Comparison of ENCODE assay signal across 20 mouse cellular contexts in the genomic region with DNA sequence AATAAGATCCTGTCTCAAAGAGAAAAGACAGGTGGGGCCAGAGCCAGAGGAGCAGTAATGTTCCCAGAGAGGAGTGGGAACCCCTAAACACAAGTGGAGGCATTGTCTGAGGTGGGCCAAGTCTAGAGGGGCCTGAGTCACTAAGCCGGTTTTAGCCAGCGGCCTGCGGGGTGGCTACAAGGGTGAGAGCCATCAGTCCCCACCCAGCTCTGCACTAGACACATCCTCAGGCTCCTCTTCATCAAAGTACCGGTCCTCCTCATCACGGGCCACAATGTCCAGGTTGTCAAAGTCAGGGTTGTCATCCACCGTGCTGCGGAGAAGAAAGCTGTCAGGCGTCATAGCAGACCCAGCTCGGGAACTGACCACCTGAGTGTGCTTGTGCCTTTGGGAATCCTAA. TPM values are rescaled to one million over a fixed set of nuclear protein-coding genes. Genes with fewer than 3 reads are reported as not detected.
DNase-seq lines count a peak whose midpoint lies in the region; ATAC-seq and TF ChIP-seq lines count a peak whose summit lies in the region.
"Had no signal": no experiment of that assay in that cellular context is flagged by ENCODE, and none has a peak within 500 bp of the region (broad histone marks: within the 10 kb centered on the region; RNA-seq: fewer than 3 reads in every experiment).

No protein-coding gene starts in this region.

- no peaks in the 10 kb centered on the region for H3K9me3 ChIP-seq in heart, embryonic 12.5 days (replicated peaks)
- no peaks in the 10 kb centered on the region for H3K9me3 ChIP-seq in embryonic facial prominence, embryonic 13.5 days
- H3K9me3 ChIP-seq in liver, postnatal 0 days (ENCODE audit: low read length): no peaks in the 10 kb centered on the region
- H3K9me3 ChIP-seq: embryonic facial prominence, embryonic 12.5 days; forebrain, embryonic 13.5 days; heart, embryonic 13.5 days; hindbrain, embryonic 13.5 days had no signal

- TF ChIP-seq EP300 in liver, postnatal 0 days (IDR thresholded peaks at IDR 0.05; ENCODE audit: low read depth): no peak

- no peaks in the 10 kb centered on the region for H3K27me3 ChIP-seq in heart, embryonic 12.5 days (replicated peaks)
- H3K27me3 ChIP-seq in embryonic facial prominence, embryonic 13.5 days: no peaks in the 10 kb centered on the region
- no peaks in the 10 kb centered on the region for H3K27me3 ChIP-seq in liver, postnatal 0 days (ENCODE audit: insufficient read depth, low read length)
- H3K27me3 ChIP-seq: embryonic facial prominence, embryonic 12.5 days; heart, embryonic 13.5 days; hindbrain, embryonic 13.5 days had no signal

- no peak overlapping the region for H3K4me2 ChIP-seq in heart, embryonic 12.5 days
- no peak overlapping the region for H3K4me2 ChIP-seq in embryonic facial prominence, embryonic 13.5 days
- H3K4me2 ChIP-seq in liver, postnatal 0 days (ENCODE audit: low read depth, low read length): no peak overlapping the region
- H3K4me2 ChIP-seq: embryonic facial prominence, embryonic 12.5 days; forebrain, embryonic 13.5 days; heart, embryonic 13.5 days; hindbrain, embryonic 13.5 days had no signal

- TF ChIP-seq POLR2A in bone marrow macrophage, adult 2 months (IDR thresholded peaks at IDR 0.05; ENCODE audit: borderline replicate concordance, low read depth, low read length): no peak

- no peak overlapping the region for H3K4me3 ChIP-seq in heart, embryonic 12.5 days
- H3K4me3 ChIP-seq in bone marrow macrophage, adult 2 months (ENCODE audit: insufficient read depth, low read length): no peak overlapping the region
- no peak overlapping the region for H3K4me3 ChIP-seq in embryonic facial prominence, embryonic 13.5 days
- no peak overlapping the region for H3K4me3 ChIP-seq in liver, postnatal 0 days (ENCODE audit: low read depth, low read length)
- H3K4me3 ChIP-seq: embryonic facial prominence, embryonic 12.5 days; forebrain, embryonic 13.5 days; heart, embryonic 13.5 days; hindbrain, embryonic 13.5 days had no signal

- no peak overlapping the region for H3K9ac ChIP-seq in heart, embryonic 12.5 days
- no peak overlapping the region for H3K9ac ChIP-seq in embryonic facial prominence, embryonic 13.5 days
- H3K9ac ChIP-seq in liver, postnatal 0 days (replicated peaks): no peak overlapping the region
- H3K9ac ChIP-seq: embryonic facial prominence, embryonic 12.5 days; forebrain, embryonic 13.5 days; forebrain, postnatal 0 days; hindbrain, embryonic 13.5 days had no signal

- H3K27ac ChIP-seq in heart, embryonic 12.5 days (ENCODE audit: poor library complexity, severe bottlenecking): peak overlapping the region; percentile 79
- peak overlapping the region; percentile 38; the same call in 1 of the 2 replicates for H3K27ac ChIP-seq in bone marrow macrophage, adult 2 months (ENCODE audit: insufficient read depth, low read depth, low read length)
- H3K27ac ChIP-seq in embryonic facial prominence, embryonic 13.5 days: peak overlapping the region; percentile 74; the same call in 1 of the 2 replicates
- H3K27ac ChIP-seq in liver, postnatal 0 days (ENCODE audit: low read depth): no peak overlapping the region
- H3K27ac ChIP-seq: forebrain, embryonic 13.5 days; hindbrain, embryonic 13.5 days; hindbrain, postnatal 0 days had no signal

- peaks cover 42% of the 10 kb centered on the region for H3K4me1 ChIP-seq in heart, embryonic 12.5 days (replicated peaks)
- peaks cover 36% of the 10 kb centered on the region for H3K4me1 ChIP-seq in bone marrow macrophage, adult 2 months (ENCODE audit: control insufficient read depth, insufficient read depth, low read length)
- peaks cover 47% of the 10 kb centered on the region for H3K4me1 ChIP-seq in embryonic facial prominence, embryonic 13.5 days
- peaks cover 27% of the 10 kb centered on the region for H3K4me1 ChIP-seq in liver, postnatal 0 days (ENCODE audit: insufficient read depth)

- H3K36me3 ChIP-seq in heart, embryonic 12.5 days: peaks cover 43% of the 10 kb centered on the region
- peaks cover 45% of the 10 kb centered on the region for H3K36me3 ChIP-seq in embryonic facial prominence, embryonic 13.5 days
- peaks cover 33% of the 10 kb centered on the region for H3K36me3 ChIP-seq in liver, postnatal 0 days (replicated peaks; ENCODE audit: insufficient read depth, low read length)

- TF ChIP-seq CTCF in bone marrow macrophage, adult 2 months (IDR thresholded peaks at IDR 0.05; ENCODE audit: low read depth, low read length): no peak
- TF ChIP-seq CTCF in liver, postnatal 0 days (IDR thresholded peaks at IDR 0.05; ENCODE audit: low read depth): no peak

- no peak for DNase-seq in heart, postnatal 4 days
- DNase-seq in liver, postnatal 0 days: no peak
- DNase-seq: adrenal gland, adult 8-10 months; adrenal gland, postnatal 36 days; cerebellum, adult 11 months; cerebellum, adult 8-10 months; embryo, embryonic 11 days; forebrain, postnatal 0 days; gastrocnemius, postnatal 14 days had no signal

- 84% methylated on average over 9 of the region's 9 CpGs for WGBS in heart, embryonic 12.5 days
- 90% methylated on average over 9 of the region's 9 CpGs for WGBS in embryonic facial prominence, embryonic 13.5 days
- WGBS in liver, postnatal 0 days (ENCODE audit: insufficient replicate concordance): 82% methylated on average over 9 of the region's 9 CpGs

- ATAC-seq in heart, embryonic 12.5 days (ENCODE audit: insufficient number of reproducible peaks, low FRiP score): no peak
- ATAC-seq in embryonic facial prominence, embryonic 13.5 days (ENCODE audit: insufficient number of reproducible peaks, insufficient read depth, low FRiP score, low TSS enrichment, low read depth): no peak
- no peak for ATAC-seq in liver, postnatal 0 days
- no peak for ATAC-seq in megakaryocyte, adult 5-6 weeks (ENCODE audit: poor library complexity, severe bottlenecking)
- ATAC-seq: forebrain, embryonic 13.5 days; forebrain, postnatal 0 days; hindbrain, postnatal 0 days had no signal

RNA-seq across cellular contexts. Expression of gene Ccdc97, which starts 6.1 kb away (rescaled TPM):
- polyA plus RNA-seq in heart, embryonic 12.5 days (2016; fragmentation: Nextera tagmentation; extraction: Ambion mirVana): 24.6 and 25.9 TPM in 2 replicates
- 10 to 100 TPM; 42.9 to 44.9 TPM for total RNA-seq in heart, postnatal 4 days (2021)
- polyA plus RNA-seq in bone marrow macrophage, adult 2 months (2012; ENCODE audit: insufficient read depth, insufficient read length, missing spikeins): 40.0 and 44.7 TPM in 2 replicates
- polyA plus RNA-seq in embryonic facial prominence, embryonic 13.5 days (2015; fragmentation: Nextera tagmentation; extraction: Ambion mirVana): 24.1 and 26.3 TPM in 2 replicates
- polyA plus RNA-seq in liver, postnatal 0 days (2015; fragmentation: Nextera tagmentation; extraction: Ambion mirVana): 6.7 and 6.8 TPM in 2 replicates
- total RNA-seq in megakaryocyte, adult 5-6 weeks (2015): 30.5 and 30.9 TPM in 2 replicates
- 18.3 and 22.9 TPM in 2 replicates for total RNA-seq in megakaryocyte, adult 5-6 weeks (2017)

RNA-seq across cellular contexts. Expression of gene Tgfb1, which starts 26.0 kb away (rescaled TPM):
- polyA plus RNA-seq in heart, embryonic 12.5 days (2016; fragmentation: Nextera tagmentation; extraction: Ambion mirVana): 5.1 and 5.6 TPM in 2 replicates
- total RNA-seq in heart, postnatal 4 days (2021): 10 to 100 TPM; 40.9 to 42.4 TPM
- 287 and 354 TPM in 2 replicates for polyA plus RNA-seq in bone marrow macrophage, adult 2 months (2012; ENCODE audit: insufficient read depth, insufficient read length, missing spikeins)
- polyA plus RNA-seq in embryonic facial prominence, embryonic 13.5 days (2015; fragmentation: Nextera tagmentation; extraction: Ambion mirVana): 3.2 and 3.4 TPM in 2 replicates
- 5.1 and 6.1 TPM in 2 replicates for polyA plus RNA-seq in liver, postnatal 0 days (2015; fragmentation: Nextera tagmentation; extraction: Ambion mirVana)
- 281 and 286 TPM in 2 replicates for total RNA-seq in megakaryocyte, adult 5-6 weeks (2015)
- total RNA-seq in megakaryocyte, adult 5-6 weeks (2017): 42.2 and 47.4 TPM in 2 replicates

RNA-seq across cellular contexts. Expression of gene B9d2, which starts 32.2 kb away (rescaled TPM):
- polyA plus RNA-seq in heart, embryonic 12.5 days (2016; fragmentation: Nextera tagmentation; extraction: Ambion mirVana): 22.8 and 25.9 TPM in 2 replicates
- total RNA-seq in heart, postnatal 4 days (2021): 10 to 100 TPM; 15.5 to 16.4 TPM
- 18.3 and 19.2 TPM in 2 replicates for polyA plus RNA-seq in bone marrow macrophage, adult 2 months (2012; ENCODE audit: insufficient read depth, insufficient read length, missing spikeins)
- polyA plus RNA-seq in embryonic facial prominence, embryonic 13.5 days (2015; fragmentation: Nextera tagmentation; extraction: Ambion mirVana): 25.9 and 26.4 TPM in 2 replicates
- 15.0 and 16.0 TPM in 2 replicates for polyA plus RNA-seq in liver, postnatal 0 days (2015; fragmentation: Nextera tagmentation; extraction: Ambion mirVana)
- 24.8 and 32.0 TPM in 2 replicates for total RNA-seq in megakaryocyte, adult 5-6 weeks (2015)
- 26.7 and 44.6 TPM in 2 replicates for total RNA-seq in megakaryocyte, adult 5-6 weeks (2017)

RNA-seq across cellular contexts. Expression of gene Tmem91, which starts 37.8 kb away (rescaled TPM):
- 0.86 and 1.1 TPM in 2 replicates for polyA plus RNA-seq in heart, embryonic 12.5 days (2016; fragmentation: Nextera tagmentation; extraction: Ambion mirVana)
- under 1 TPM in 1 of 2 experiments, not detected in 1; 0.56 TPM for total RNA-seq in heart, postnatal 4 days (2021)
- 0.87 TPM in 1 of 2 replicates, not detected in the other for polyA plus RNA-seq in bone marrow macrophage, adult 2 months (2012; ENCODE audit: insufficient read depth, insufficient read length, missing spikeins)
- polyA plus RNA-seq in embryonic facial prominence, embryonic 13.5 days (2015; fragmentation: Nextera tagmentation; extraction: Ambion mirVana): 3.4 and 3.8 TPM in 2 replicates
- 0.58 and 0.76 TPM in 2 replicates for polyA plus RNA-seq in liver, postnatal 0 days (2015; fragmentation: Nextera tagmentation; extraction: Ambion mirVana)
- total RNA-seq in megakaryocyte, adult 5-6 weeks (2015): 0.68 and 0.91 TPM in 2 replicates
- total RNA-seq in megakaryocyte, adult 5-6 weeks (2017): not detected in 2 replicates
- total RNA-seq: adrenal gland, postnatal 36 days; gastrocnemius, adult 18-20 months; hematopoietic stem cell, adult 5-6 weeks had no signal

RNA-seq across cellular contexts. Expression of gene Hnrnpul1, which starts 41.8 kb away (rescaled TPM):
- polyA plus RNA-seq in heart, embryonic 12.5 days (2016; fragmentation: Nextera tagmentation; extraction: Ambion mirVana): 57.0 and 60.9 TPM in 2 replicates
- total RNA-seq in heart, postnatal 4 days (2021): 100 to 1,000 TPM; 147 to 149 TPM
- polyA plus RNA-seq in bone marrow macrophage, adult 2 months (2012; ENCODE audit: insufficient read depth, insufficient read length, missing spikeins): 109 and 123 TPM in 2 replicates
- polyA plus RNA-seq in embryonic facial prominence, embryonic 13.5 days (2015; fragmentation: Nextera tagmentation; extraction: Ambion mirVana): 68.4 and 72.9 TPM in 2 replicates
- polyA plus RNA-seq in liver, postnatal 0 days (2015; fragmentation: Nextera tagmentation; extraction: Ambion mirVana): 21.4 and 22.6 TPM in 2 replicates
- 134 and 143 TPM in 2 replicates for total RNA-seq in megakaryocyte, adult 5-6 weeks (2015)
- total RNA-seq in megakaryocyte, adult 5-6 weeks (2017): 121 and 148 TPM in 2 replicates

Comparison
In these comparisons a context has a peak if more than half of its experiments do, and no peak if none do; other contexts are left out.
1. RNA of gene Tgfb1, which starts 26.0 kb away (polyA plus RNA-seq): 287 to 354 TPM in bone marrow macrophage, adult 2 months; 5.1 to 6.1 TPM in liver, postnatal 0 days, 5.1 to 5.6 TPM in heart, embryonic 12.5 days and 3.2 to 3.4 TPM in embryonic facial prominence, embryonic 13.5 days; every median in the first group is over 10 times any median in the second.